Mouse (Mus musculus): ENCODE results near the gene Tomm70a.

Gene Tomm70a

DNA sequence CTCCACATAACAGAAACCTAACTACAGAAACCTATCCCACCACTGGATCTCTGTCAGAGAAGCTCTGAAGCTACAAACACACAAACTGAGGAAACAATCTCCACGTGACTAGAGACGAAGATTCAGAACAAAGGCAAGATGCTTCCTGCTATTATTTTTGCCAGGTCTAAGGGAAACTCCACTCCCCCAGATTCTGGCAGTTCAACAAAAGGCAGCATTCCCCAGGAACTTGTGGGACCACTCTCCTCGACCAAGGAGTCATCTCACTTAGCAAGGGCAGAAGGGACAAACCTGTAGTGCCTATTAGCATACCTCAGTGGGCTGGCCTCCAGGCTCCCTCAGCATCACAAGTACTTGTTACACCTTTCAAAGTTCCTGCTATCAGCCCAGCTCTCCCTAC, 75.8 kb downstream of the Tomm70a start:
- no peak for DNase-seq

All from kidney, postnatal 4 days (tissue).